Mouse (Mus musculus): ENCODE results near the gene Mtmr14. TPM values are rescaled to one million over a fixed set of nuclear protein-coding genes. Genes with fewer than 3 reads are reported as not detected.

Gene Mtmr14
- total RNA-seq, 2 experiments from 2014 or later = 18.2 to 18.4 TPM

- DNase-seq (ENCODE audit: low spot score in 2 of 2) = peak; percentile 91 to 94
Observed at GRCm38 (mm10) chr6:113326533-113327315, 89.1 kb downstream of the Mtmr14 start, which contains the start of gene Ogg1. Gene Ogg1 (plus strand): TSS chr6:113326972.

DNA sequence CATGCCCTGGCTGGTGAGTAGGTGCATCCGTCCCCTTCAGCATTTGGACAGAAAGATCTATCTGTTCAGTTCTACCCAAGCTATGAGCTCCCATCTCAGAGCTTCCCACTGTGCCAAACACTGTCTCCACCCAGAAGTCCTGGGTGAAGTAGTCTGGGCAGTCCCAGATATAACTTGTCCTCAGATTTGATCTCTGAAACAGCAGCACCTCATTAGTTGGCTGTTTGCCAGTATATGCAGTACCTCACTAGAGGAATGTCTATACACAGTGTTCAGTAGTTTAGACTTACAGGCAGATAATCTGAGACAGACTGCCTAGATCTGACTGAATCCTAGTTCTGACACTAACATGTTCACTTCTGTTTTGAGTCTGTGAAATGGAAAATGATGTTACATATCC is 91.8 kb downstream of the Mtmr14 start:
- no peak for DNase-seq (ENCODE audit: low spot score in 2 of 2)

DNA sequence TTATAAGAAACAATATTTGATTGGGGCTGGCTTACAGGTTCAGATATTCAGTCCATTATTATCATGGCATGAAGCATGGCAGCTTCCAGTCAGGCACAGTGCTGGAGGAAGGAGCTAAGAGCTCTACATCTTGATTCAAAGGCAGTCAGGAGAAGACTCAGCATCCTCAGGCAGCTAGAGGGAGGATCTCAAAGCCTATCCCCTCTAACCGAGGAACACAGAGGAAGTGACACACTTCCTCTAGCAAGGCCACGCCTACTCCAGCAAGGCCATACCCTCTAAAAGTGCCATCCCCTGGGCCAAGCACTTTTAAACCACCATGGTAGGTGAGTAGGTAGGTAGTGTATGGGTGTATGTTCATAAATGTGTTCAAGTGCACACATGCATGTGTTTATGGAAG is 92.9 kb downstream of the Mtmr14 start:
- DNase-seq (ENCODE audit: low spot score in 2 of 2) = no peak

Other genes with a start within 250 kb of the Mtmr14 start
- gene Thumpd3, start 191.6 kb upstream of the Mtmr14 start, total RNA-seq (2021) = 10 to 100 TPM; 38.6 to 40.9 TPM
- 10 to 100 TPM; 72.2 to 86.2 TPM for gene Setd5, start 160.5 kb upstream of the Mtmr14 start, total RNA-seq (2021)
- gene Lhfpl4, start 42.5 kb upstream of the Mtmr14 start, total RNA-seq (2021) = 1 to 10 TPM; 4.1 to 4.3 TPM
- gene Cpne9, start 44.5 kb downstream of the Mtmr14 start, total RNA-seq (2021) = 1 to 10 TPM; 2.8 to 4.4 TPM
- gene Brpf1, start 69.3 kb downstream of the Mtmr14 start, total RNA-seq (2021) = 10 to 100 TPM; 25.4 to 26.4 TPM
- gene Ogg1, start 89.1 kb downstream of the Mtmr14 start, total RNA-seq (2021) = 10 to 100 TPM in 1 of 2 experiments, 1 to 10 TPM in 1; 10.0 to 10.3 TPM
- gene Camk1, start 106.1 kb downstream of the Mtmr14 start, total RNA-seq (2021) = 10 to 100 TPM; 53.1 to 55.4 TPM
- gene Tada3, start 140.0 kb downstream of the Mtmr14 start, total RNA-seq (2021) = 10 to 100 TPM; 31.9 to 36.1 TPM
- gene Arpc4, start 140.3 kb downstream of the Mtmr14 start, total RNA-seq (2021) = 100 to 1,000 TPM; 184 to 190 TPM
- gene Ttll3, start 151.4 kb downstream of the Mtmr14 start, total RNA-seq (2021) = 1 to 10 TPM; 3.0 to 4.0 TPM
- 1 to 10 TPM; 6.3 to 8.5 TPM for gene Rpusd3, start 181.5 kb downstream of the Mtmr14 start, total RNA-seq (2021)
- 100 to 1,000 TPM; 321 to 750 TPM for gene Cidec, start 197.9 kb downstream of the Mtmr14 start, total RNA-seq (2021)
- 10 to 100 TPM; 47.2 to 49.7 TPM for gene Jagn1, start 204.7 kb downstream of the Mtmr14 start, total RNA-seq (2021)
- gene Il17re, start 220.6 kb downstream of the Mtmr14 start, total RNA-seq (2021) = 1 to 10 TPM in 1 of 2 experiments, under 1 TPM in 1; 0.83 to 2.6 TPM
- 10 to 100 TPM; 19.9 to 26.9 TPM for gene Il17rc, start 233.6 kb downstream of the Mtmr14 start, total RNA-seq (2021)
- 10 to 100 TPM; 53.7 to 55.8 TPM for gene Creld1, start 245.5 kb downstream of the Mtmr14 start, total RNA-seq (2021)

Data from adrenal gland, adult 18-20 months (tissue).